Comparison of ENCODE assay signal across 1 mouse cellular context in the genomic region with DNA sequence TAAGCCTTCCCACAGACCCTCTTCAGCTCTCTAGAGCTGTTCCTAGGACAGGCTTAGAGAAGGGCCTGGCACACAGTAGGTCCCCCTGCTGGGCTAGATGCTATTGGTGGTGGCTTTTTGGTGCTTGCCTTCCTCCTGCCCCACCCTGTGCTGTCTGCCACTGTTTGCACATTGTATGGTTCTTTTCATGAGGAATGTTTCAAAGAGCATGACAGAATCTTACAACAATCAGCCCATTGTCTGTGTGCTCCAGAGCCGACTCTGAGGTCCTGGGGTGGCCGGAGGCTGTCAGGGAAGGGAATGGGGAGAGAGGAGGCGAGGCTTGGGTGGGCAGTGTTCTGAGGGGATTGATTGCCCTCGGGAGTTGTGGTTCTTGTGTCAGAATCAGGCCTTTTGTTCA.
TF ChIP-seq lines count a peak whose summit lies in the region.

No protein-coding gene starts in this region.

TF ChIP-seq in ES-E14, 5 proteins besides CTCF, POLR2A, EP300 and RAD21:
- no peak for TF ChIP-seq ZNF384 (IDR thresholded peaks at IDR 0.05; ENCODE audit: low read depth, low read length)
- no peak for TF ChIP-seq HCFC1 (IDR thresholded peaks at IDR 0.05; ENCODE audit: borderline replicate concordance, insufficient read depth, low read length)
